Mouse (Mus musculus) mouse embryonic stem cell (cell line): ENCODE results near the gene Gnb2.

ENCODE experiments used
- in situ Hi-C, 2 experiments: fragments of 300-500 bp; cut with MboI; formaldehyde crosslinking; loops; 1 replicate in 1 of 2; 3 replicates in 1 of 2; pipeline ENCODE4 v1.14.3; 2019 to 2020; ENCODE audit warnings: low sequenced_read_pairs in 2 of 2, low pct_unique_long_range_greater_than_20kb in 1 of 2, mixed read lengths in 1 of 2; ENCODE audit not compliant: unreplicated experiment in 1 of 2

The Gnb2 gene

DNA sequence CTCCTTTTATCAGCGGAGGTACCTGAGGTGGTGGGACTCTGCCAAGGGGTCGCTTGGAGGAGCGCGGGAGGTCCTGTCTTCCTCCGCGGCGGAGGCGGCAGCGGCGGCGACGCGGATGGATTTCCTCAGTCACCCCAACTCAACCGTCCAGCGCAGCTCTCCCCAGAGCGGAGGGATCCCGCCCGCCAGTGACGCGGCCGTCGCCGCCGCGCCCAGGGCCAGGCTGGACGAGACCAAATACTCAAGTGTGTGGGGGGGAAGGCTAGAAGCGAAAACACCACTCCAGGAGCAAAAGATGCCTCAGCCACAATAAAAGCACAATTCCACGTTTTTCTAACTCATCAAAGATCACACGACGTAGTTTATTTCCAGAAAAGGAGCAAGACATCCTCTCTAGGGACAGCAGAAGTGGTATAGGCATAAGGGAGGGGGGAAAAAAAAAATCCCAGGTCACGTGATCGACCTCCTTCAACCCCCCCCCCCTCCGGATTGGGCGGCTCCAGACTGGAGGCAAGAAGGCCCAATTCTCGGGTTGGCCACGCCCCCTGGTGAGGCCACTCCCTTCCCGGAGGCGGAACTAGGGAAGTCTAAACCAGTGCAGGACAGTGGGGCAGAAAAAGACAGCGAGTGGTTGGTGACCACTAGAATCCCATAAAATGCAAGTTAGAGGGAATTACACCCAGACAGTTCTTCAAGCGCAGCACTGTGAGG is at the start of gene Gnb2, which contains the start of gene Epo:
Gnb2 (minus strand) TSS at position 394 of the 711 bp plus-strand sequence.
Epo (minus strand) TSS at position 126 of the 711 bp plus-strand sequence.
- in situ Hi-C loops, result no loop called here

DNA sequence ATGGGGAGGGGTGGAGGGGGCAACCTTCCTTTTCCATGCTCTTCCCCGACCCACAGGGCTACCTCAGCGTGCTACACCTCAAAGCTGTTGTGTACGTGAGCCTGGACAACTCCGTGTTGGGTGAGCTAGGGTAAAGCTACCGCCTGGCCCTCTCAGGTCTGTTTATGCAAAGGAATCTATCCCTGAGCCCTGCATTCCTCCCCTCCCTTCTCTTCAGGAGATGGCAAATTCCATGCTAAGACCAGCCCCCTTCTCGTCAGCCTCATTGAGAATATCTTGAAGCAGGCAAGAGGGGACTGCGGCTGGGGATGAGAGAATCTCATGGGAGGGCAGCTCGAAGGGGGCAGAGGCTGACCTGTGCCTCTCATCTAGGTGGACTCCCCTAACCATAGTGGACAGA is 49.4 kb upstream of the Gnb2 start:
- in situ Hi-C loops, result no loop called here

DNA sequence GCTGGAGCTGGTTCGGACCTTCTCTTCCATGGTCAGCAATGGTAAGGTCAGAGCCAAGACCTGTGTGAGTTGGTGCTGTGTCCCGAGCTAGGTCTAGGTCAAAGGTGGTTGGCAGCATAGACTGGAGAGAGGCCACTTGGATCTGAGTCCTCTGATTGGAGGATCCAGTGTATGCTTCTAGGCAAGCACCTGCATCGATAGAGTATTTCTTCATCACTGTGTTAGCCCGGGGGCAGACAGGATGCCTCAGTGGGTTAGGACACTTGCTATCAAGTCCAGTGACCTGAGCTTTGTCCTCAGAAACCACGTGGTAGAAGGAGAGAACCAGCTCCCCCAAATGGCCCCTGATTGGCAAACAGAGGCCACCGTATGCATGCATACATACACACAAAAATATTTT is 46.9 kb upstream of the Gnb2 start:
- in situ Hi-C loops, result no loop called here

- in situ Hi-C loops, result no loop called here
Measured at GRCm38 (mm10) chr5:137574470-137574901, 41.2 kb upstream of the Gnb2 start.

DNA sequence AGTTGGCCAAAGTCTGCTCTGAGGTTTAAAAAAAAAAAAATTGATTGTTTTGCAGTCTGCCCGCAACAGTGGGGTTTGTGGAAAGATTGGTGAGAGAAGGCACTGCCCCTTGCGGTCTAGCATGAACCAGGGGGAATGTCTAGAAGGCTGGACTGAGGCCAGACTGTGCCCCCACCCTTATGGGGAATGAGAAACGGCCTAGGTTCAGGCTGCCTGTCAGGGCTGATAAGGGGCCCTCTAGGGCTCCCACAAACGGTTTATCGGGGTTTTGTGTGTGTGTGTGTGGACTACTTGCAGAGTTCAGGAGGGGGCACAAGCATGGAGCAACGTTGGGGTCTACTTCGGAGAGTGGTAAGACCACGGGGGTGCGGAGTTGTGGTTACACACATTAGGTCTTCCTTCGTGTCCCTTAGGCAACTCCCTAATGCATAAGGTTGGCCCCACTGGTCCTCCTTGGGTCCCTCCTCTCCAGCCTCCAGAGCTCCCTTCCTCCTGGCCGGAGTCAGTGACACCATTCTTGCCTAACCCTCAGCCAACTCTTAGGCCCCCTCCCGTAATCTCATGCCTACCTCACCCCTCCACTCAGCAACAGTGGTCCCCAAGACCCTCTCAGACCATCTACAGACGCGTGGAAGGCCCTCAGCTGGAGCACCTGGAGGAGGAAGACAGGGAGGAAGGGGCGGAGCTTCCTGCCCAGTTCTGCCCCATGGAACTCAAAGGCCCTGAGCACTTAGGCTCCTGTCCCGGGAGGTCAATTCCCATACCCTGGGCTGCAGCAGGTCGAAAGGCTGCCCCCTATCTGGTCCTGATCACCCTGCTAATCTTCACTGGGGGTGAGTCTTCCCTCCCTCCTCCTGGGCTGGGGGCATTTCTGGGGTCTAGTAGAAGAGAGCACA is 37.6 kb upstream of the Gnb2 start:
- in situ Hi-C loops, result no loop called here

- in situ Hi-C loops, result no loop called here
Measured at GRCm38 (mm10) chr5:137570181-137570580, 36.9 kb upstream of the Gnb2 start.

DNA sequence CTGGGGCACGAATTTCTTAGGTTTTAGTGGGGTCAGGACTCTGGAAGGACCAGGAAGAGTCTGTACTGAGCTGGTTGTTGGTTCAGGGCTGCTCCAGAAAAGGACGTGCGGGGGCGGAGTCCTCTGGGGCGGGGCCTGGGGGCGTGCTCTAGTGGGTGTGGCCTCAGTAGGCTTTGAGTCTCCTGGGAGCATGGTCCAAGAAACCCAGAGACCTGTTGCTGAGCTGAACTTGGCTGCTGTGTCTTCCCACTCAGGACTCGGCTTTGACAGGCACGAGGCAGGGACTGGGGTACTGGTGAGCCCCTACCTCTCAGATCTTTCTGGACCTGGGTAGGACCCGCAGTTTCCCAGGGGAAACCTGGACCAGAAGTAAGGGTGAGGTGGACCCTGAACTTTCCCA is 36.4 kb upstream of the Gnb2 start, which contains the start of gene Tfr2:
Tfr2 (plus strand) TSS at position 176 of the 400 bp plus-strand sequence.
- in situ Hi-C loops, result no loop called here

GRCm38 (mm10) chr5:137569031-137569430 is 35.7 kb upstream of the Gnb2 start:
- in situ Hi-C loops, result no loop called here

DNA sequence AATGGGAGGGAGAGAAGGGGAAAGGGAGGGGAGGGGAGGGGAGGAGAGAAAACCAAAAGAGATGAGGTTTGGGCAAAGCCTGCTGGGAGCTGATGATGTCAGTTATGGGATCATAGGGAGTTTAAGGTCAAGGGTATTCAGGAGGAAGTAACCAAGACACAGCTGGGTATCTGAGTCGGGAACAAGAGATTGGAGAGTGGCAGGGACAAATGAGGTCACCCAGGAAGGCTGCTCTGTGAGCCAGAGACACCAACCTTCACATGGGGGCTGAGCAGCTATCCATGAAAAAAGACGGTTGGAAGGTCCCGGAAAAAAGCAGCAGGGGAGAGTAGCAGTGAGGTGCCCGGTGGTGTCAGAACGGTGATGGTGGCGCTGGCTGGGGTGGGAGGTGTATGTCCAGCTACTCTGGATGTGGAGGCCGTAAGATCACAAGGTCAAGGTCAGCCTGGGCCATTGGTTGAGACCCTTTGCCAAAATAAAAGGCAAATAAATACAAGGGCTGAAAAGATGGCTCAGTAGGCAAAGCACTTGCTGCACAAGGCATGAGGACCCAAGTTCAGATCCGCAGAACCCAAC is 35.0 kb upstream of the Gnb2 start:
- in situ Hi-C loops, result no loop called here

GRCm38 (mm10) chr5:137566416-137566815 is 33.1 kb upstream of the Gnb2 start:
- in situ Hi-C loops, result no loop called here

DNA sequence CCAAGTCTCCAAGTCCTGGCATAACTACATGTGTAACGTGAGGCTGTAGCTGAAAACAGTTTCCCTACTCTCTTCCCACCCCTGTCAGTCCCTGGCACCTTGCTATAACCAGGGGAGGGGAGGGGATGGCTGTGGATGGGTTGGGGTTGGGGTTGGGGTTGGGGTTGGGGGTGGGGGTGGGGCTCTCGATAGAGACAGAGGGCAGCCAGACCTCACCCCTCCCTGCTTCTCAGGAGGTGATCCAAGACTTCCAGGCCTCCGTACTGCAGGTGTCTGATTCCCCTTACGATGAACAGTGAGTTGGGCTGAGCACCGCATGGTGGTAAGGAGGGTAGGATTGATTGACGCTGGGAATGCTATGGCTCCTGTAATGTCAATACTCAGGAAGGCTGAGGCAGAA is 32.4 kb upstream of the Gnb2 start:
- in situ Hi-C loops, result no loop called here

DNA sequence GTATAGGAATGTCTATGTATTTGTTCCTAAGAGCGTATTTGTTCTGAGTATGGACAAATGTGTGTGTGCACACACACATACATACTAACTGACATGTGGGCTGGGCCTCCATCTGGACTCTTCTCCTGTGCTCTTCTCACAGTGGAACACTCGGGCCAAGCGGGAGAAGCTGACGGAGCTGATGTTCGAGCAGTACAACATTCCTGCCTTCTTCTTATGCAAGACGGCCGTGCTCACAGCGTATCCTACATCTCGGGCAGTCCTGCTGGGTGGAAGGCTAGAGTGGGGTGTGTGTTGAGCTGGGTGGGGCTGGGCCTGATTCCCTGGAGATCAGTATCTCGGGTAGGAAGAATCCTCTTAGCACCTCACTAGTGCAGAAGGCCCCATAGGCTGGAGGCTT is 29.7 kb upstream of the Gnb2 start:
- in situ Hi-C loops, result no loop called here

GRCm38 (mm10) chr5:137561556-137561955 is 28.2 kb upstream of the Gnb2 start:
- in situ Hi-C loops, result no loop called here

DNA sequence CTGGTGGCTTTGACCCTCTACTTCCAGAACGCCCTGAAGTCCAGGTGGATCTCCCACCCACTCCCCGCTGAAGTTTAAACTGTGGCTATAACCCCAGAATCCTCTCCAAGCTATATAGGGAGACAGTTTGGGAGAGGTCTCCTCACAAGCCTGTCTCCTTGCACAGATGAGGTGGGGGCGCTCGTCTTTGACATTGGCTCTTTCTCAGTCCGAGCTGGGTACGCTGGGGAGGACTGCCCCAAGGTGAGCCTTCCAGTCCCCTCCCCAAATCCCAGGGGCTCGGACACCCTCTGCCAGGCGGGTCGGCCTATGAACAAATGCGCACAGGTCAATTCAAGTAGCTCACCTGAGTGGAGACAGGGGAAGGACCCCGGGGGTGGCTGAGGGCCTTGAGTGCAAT is 20.6 kb upstream of the Gnb2 start:
- in situ Hi-C loops, result no loop called here

- in situ Hi-C loops, result no loop called here
Measured at GRCm38 (mm10) chr5:137553411-137553837, 20.1 kb upstream of the Gnb2 start, which contains the start of gene Actl6b. Gene Actl6b (plus strand): TSS chr5:137553517.

DNA sequence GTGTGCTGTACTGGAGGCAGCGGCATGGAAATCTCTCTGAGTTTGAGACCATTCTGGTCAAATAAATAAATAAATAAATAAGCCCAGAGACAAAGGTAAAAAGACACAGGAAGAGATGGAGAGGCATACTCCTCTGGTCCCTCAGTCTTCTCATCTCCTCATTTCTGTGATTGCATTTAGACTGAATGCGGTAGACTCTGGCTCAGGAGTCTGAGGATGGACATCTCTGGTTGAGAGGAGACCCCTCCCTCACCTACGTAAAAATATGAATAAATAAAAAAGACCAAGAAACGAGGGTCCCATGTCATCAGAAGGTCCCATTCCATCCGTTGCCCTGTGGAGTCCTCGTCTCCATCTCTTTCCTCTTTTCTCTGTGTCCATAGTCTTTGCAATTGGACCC is 19.7 kb upstream of the Gnb2 start:
- in situ Hi-C loops, result no loop called here

DNA sequence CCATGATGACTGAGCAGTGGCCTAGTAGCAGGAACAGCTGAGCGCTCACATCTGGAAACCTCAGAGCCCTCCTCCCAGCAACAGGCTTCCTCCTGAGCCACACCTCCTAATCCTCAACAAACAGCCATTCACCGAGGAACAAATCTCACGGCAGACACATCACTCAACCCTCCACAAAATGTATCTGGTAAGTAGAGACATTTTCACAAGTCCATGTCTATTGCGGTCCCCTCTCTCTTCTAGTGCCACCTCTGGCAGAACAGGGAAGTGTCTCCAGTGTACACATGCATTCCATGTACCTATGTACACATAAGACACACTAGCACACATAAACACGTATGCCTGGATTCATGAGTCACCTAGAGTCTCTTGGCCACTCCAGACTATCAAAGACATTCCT is 17.8 kb upstream of the Gnb2 start:
- in situ Hi-C loops, result no loop called here

GRCm38 (mm10) chr5:137549840-137550239 is 16.5 kb upstream of the Gnb2 start:
- in situ Hi-C loops, result no loop called here

- in situ Hi-C loops, result no loop called here
Measured at GRCm38 (mm10) chr5:137545596-137545995, 12.3 kb upstream of the Gnb2 start.
